Mouse (Mus musculus) bone marrow macrophage, adult 2 months (primary cell): ENCODE data around the gene Ppp1r26. TPM values are rescaled to one million over a fixed set of nuclear protein-coding genes. Genes with fewer than 3 reads are reported as not detected.

Source experiments
- H3K27ac ChIP-seq: 2 replicates; pipeline ENCODE4 v1.5.1; 2012; ENCODE audit warnings: low read depth, low read length; ENCODE audit not compliant: insufficient read depth
- H3K4me1 ChIP-seq: 2 replicates; pipeline ENCODE4 v1.6.1; 2012; ENCODE audit warnings: low read length; ENCODE audit not compliant: control insufficient read depth, insufficient read depth
- H3K4me3 ChIP-seq: 2 replicates; pipeline ENCODE4 v1.5.1; 2012; ENCODE audit warnings: mild to moderate bottlenecking, low read length, moderate library complexity; ENCODE audit not compliant: insufficient read depth
- CTCF ChIP-seq: IDR thresholded peaks from 2 replicates; pipeline ENCODE4 v1.5.1; 2012; ENCODE audit warnings: low read depth, mild to moderate bottlenecking, low read length, moderate library complexity
- POLR2A ChIP-seq: IDR thresholded peaks from 2 replicates; pipeline ENCODE4 v1.6.1; 2012; ENCODE audit warnings: mild to moderate bottlenecking, low read depth, low read length, borderline replicate concordance
- polyA plus RNA-seq: library from polyadenylated mRNA; stranded (reverse); fragments of >200 nt; gene quantifications from 2 replicates; pipeline ENCODE4 v1.2.4, GENCODE M21; 2012; ENCODE audit not compliant: missing spikeins, insufficient read depth, insufficient read length

Gene Ppp1r26
- polyA plus RNA-seq, 1 experiment, result 0.40 TPM

GRCm38 (mm10) chr2:28495207-28495756 is 48.7 kb downstream of the Ppp1r26 start:
- H3K4me1 ChIP-seq, result peaks cover 35% of the 10 kb centered on the region
- no peak overlapping the region for H3K27ac ChIP-seq
- peak; percentile 55; the same call in 1 of the 2 replicates for TF ChIP-seq CTCF
- no peak for TF ChIP-seq POLR2A
- H3K4me3 ChIP-seq, result peak overlapping the region; percentile 32

GRCm38 (mm10) chr2:28495801-28496595 is 49.4 kb downstream of the Ppp1r26 start:
- H3K4me3 ChIP-seq, result no peak overlapping the region
- TF ChIP-seq POLR2A (no peak), CTCF (no peak)

GRCm38 (mm10) chr2:28496671-28497070 is 50.1 kb downstream of the Ppp1r26 start, which contains the start of gene Gbgt1:
Gene Gbgt1, plus strand, starts transcription at chr2:28496891.
- Histone ChIP-seq H3K27ac (peak within 1 kb of the TSS; percentile 16), H3K4me3 (peak within 1 kb of the TSS; percentile 47), H3K4me1 (peaks cover 35% of the 10 kb centered on the region)
- TF ChIP-seq CTCF, result no peak
- no peak for TF ChIP-seq POLR2A

More at GRCm38 (mm10) chr2:28495801-28496595, 49.4 kb downstream of the Ppp1r26 start:
- peaks cover 35% of the 10 kb centered on the region for H3K4me1 ChIP-seq
- H3K27ac ChIP-seq, result no peak overlapping the region

DNA sequence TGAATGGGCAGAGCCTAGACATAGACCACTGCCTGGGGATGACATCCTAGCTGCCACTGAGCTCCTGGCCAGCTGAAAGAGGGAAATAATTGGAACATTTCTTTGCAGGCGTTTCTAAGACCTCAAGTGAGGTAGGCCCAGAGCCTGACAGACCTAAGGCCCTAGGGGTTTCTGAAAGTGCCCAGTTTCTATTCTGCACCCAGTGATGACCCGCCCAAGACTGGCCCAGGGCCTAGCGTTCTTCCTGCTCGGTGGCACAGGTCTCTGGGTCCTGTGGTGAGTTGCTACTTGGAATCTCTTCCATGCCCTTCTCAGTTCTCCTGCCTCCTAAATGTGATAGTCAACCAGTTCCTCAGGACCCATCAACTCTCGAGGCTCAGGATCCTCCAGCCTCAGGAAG is 51.0 kb downstream of the Ppp1r26 start:
- Histone ChIP-seq H3K27ac (no peak overlapping the region), H3K4me1 (peaks cover 35% of the 10 kb centered on the region), H3K4me3 (peak overlapping the region; percentile 47)
- TF ChIP-seq POLR2A (no peak), CTCF (no peak)

GRCm38 (mm10) chr2:28498431-28498830 is 51.8 kb downstream of the Ppp1r26 start:
- no peak overlapping the region for H3K4me3 ChIP-seq
- peak overlapping the region; percentile 6; the same call in 1 of the 2 replicates for H3K27ac ChIP-seq
- H3K4me1 ChIP-seq, result peaks cover 35% of the 10 kb centered on the region
- TF ChIP-seq POLR2A, result no peak
- no peak for TF ChIP-seq CTCF

DNA sequence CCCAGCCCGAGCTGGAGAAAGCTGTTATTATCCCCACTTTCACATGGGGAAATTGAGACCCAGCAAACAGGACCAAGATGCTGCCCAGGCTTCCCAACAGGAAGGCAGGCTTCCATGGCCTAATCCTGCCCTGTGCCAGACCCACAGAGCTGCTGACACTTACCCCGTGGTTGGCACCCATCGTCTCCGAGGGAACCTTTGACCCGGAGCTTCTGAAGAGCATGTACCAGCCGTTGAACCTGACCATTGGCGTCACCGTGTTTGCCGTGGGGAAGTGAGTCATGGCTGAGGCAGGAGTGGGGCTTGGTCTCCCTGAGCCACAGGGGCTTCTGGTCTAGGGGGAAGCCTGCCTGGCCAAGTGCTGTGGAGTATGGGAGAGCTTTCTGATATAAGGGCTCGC is 56.4 kb downstream of the Ppp1r26 start:
- peaks cover 9% of the 10 kb centered on the region for H3K4me1 ChIP-seq
- H3K4me3 ChIP-seq, result no peak overlapping the region
- TF ChIP-seq CTCF (no peak), POLR2A (no peak)
- H3K27ac ChIP-seq, result no peak overlapping the region

DNA sequence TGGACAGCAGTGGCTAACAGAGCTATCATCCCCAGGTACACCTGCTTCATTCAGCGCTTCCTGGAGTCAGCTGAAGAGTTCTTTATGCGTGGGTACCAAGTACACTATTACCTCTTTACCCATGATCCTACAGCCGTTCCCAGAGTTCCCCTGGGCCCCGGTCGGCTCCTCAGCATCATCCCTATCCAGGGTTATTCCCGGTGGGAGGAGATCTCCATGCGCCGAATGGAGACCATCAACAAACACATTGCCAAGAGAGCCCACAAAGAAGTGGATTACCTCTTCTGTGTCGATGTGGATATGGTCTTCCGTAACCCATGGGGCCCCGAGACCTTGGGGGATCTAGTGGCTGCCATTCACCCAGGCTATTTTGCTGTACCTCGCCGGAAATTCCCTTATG is 58.1 kb downstream of the Ppp1r26 start:
- TF ChIP-seq CTCF, result no peak
- no peak for TF ChIP-seq POLR2A
- H3K4me3 ChIP-seq, result no peak overlapping the region
- H3K27ac ChIP-seq, result no peak overlapping the region
- H3K4me1 ChIP-seq, result no peaks in the 10 kb centered on the region

Other genes with a start within 250 kb of the Ppp1r26 start
- gene 1700007K13Rik, start 19.5 kb downstream of the Ppp1r26 start, polyA plus RNA-seq, result not detected in 2 replicates
- 23.7 and 24.9 TPM in 2 replicates for gene Mrps2, start 21.3 kb downstream of the Ppp1r26 start, polyA plus RNA-seq
- gene Gbgt1, start 50.1 kb downstream of the Ppp1r26 start, polyA plus RNA-seq, result 16.0 and 18.4 TPM in 2 replicates
- 5.1 and 8.2 TPM in 2 replicates for gene Gm10134, start 59.3 kb downstream of the Ppp1r26 start, polyA plus RNA-seq
- 30.6 and 37.0 TPM in 2 replicates for gene Ralgds, start 66.3 kb downstream of the Ppp1r26 start, polyA plus RNA-seq
- gene Cel, start 116.6 kb downstream of the Ppp1r26 start, polyA plus RNA-seq, result not detected in 2 replicates
- 11.3 and 12.9 TPM in 2 replicates for gene Gtf3c5, start 137.0 kb downstream of the Ppp1r26 start, polyA plus RNA-seq
- 0.55 TPM in 1 of 2 replicates, not detected in the other for gene Gfi1b, start 175.2 kb downstream of the Ppp1r26 start, polyA plus RNA-seq
- gene Tsc1, start 194.4 kb downstream of the Ppp1r26 start, polyA plus RNA-seq, result 19.0 and 21.4 TPM in 2 replicates